Mouse (Mus musculus) stomach, postnatal 0 days (tissue): ENCODE measurements around the gene Ufm1.

Source experiments
- CTCF ChIP-seq: IDR thresholded peaks from 2 replicates; pipeline ENCODE4 v1.5.1; 2016; ENCODE audit warnings: antibody characterized with exemption, low read depth, mild to moderate bottlenecking, moderate library complexity
- EP300 ChIP-seq: optimal IDR thresholded peaks from 2 replicates; pipeline ENCODE3; 2016; ENCODE audit warnings: antibody characterized with exemption

DNA sequence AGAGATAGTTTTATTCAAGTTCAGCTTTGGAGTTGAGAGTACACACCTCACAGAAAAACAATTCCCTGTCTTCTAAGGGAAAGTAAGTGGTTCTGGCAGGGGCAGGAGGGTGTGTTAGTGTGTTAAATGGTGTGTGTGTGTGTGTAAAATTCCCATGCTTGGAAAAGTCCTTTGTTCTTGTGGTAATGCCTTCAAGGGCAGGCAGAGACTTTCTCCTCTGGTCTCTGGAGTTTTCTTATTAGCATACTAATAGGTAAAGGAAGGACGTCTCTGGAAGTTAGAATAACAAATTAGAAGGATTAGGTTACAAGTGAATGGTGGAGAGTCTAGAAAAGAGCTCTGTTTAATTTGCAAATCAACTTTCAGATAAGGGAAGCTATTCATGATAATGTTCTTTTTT lies 5.6 kb upstream of the Ufm1 start:
- TF ChIP-seq CTCF = no peak
- TF ChIP-seq EP300 = no peak
